Mouse (Mus musculus) bone marrow, adult 2 months (tissue): ENCODE measurements around the gene Ntn4.

Source experiments
- CTCF ChIP-seq: fragments of 200-500 bp; IDR thresholded peaks from 2 replicates; pipeline ENCODE4 v1.5.1; 2011; ENCODE audit warnings: low read length, control low read depth; ENCODE audit not compliant: control insufficient read depth, insufficient read depth
- POLR2A ChIP-seq: fragments of 200-500 bp; IDR thresholded peaks from 2 replicates; pipeline ENCODE4 v1.6.1; 2011; ENCODE audit warnings: low read depth, mild to moderate bottlenecking, control low read depth, low read length, borderline replicate concordance; ENCODE audit not compliant: control insufficient read depth

DNA sequence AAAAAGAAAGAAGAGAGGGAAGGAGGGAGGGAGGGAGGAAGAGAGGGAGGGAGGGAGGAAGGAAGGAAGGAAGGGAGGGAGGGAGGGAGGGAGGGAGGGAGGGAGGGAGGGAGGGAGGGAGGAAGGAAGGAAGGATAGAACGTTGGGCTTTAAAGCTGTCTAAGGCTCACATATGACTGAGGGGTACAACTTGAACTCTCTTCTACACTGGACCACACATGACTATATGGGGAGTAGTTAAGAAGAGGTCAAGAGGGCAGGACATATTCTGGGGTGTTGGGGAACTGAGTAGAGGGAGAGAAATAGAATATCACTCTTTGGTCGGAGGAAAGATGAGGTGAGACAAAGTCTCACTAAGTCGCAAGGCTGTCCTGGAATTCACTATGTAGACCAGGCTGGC is 132.0 kb downstream of the Ntn4 start:
- TF ChIP-seq POLR2A: no peak
- TF ChIP-seq CTCF: no peak
